Mouse (Mus musculus): Measurements from ENCODE around the gene Ugt1a10.

GRCm38 (mm10) chr1:88235046-88235893 is 180.1 kb downstream of the Ugt1a10 start:
- TF ChIP-seq POLR2A (IDR thresholded peaks at IDR 0.05; ENCODE audit: borderline replicate concordance, insufficient read depth, low read length) (no peak), CTCF (IDR thresholded peaks at IDR 0.05; ENCODE audit: borderline replicate concordance, insufficient read depth, low read depth, low read length) (no peak)

All from cerebellum, adult 2 months (tissue).